Mouse (Mus musculus): ENCODE measurements around the gene Gm17428. TPM values are rescaled to one million over a fixed set of nuclear protein-coding genes. Genes with fewer than 3 reads are reported as not detected.

Gm17428 gene
- polyA plus RNA-seq, 1 experiment from 2014 or later: not detected

GRCm38 (mm10) chr14:54988882-54989281, 12.1 kb downstream of the Gm17428 start:
- DNase-seq: no peak
- ATAC-seq (ENCODE audit: insufficient read depth): no peak
- no peaks in the 10 kb centered on the region for H3K27me3 ChIP-seq (ENCODE audit: insufficient read depth, low read length)
- no peak overlapping the region for H3K4me3 ChIP-seq (ENCODE audit: low read depth, low read length)
- TF ChIP-seq CTCF (IDR thresholded peaks at IDR 0.05; ENCODE audit: low read depth): no peak
- H3K27ac ChIP-seq (ENCODE audit: low read depth): no peak overlapping the region
- no peak overlapping the region for H3K4me2 ChIP-seq
- H3K36me3 ChIP-seq (ENCODE audit: insufficient read depth): no peaks in the 10 kb centered on the region
- 83% methylated on average over 13 of the region's 13 CpGs for WGBS
- H3K4me1 ChIP-seq (ENCODE audit: insufficient read depth): no peaks in the 10 kb centered on the region; the same call in 1 of the 2 replicates
- H3K9ac ChIP-seq: no peak overlapping the region
- H3K9me3 ChIP-seq (ENCODE audit: low read depth, low read length): no peaks in the 10 kb centered on the region

GRCm38 (mm10) chr14:54989886-54990441, 13.2 kb downstream of the Gm17428 start:
- DNase-seq: no peak
- H3K9ac ChIP-seq: no peak overlapping the region
- H3K36me3 ChIP-seq (ENCODE audit: insufficient read depth): no peaks in the 10 kb centered on the region

DNA sequence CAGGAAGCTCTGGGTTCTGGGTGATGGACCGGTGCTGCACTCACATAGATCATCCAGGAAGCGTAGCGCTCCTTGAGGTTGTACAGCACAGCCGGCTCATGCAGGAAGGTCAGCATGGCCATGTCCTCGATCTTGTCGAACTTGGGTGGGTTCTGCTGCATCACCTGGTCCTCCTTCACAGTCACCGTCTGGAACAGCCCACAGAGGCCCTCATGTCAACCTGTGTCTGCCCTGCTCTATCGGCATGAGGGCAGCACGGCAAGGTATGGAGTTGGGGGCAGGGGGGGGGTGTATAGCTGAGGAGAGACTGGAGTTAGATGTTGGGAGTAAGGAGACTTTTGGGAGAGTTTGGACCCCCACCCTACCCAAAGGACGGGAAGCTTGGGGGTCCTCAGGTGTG, 15.5 kb downstream of the Gm17428 start:
- Histone ChIP-seq H3K9me3 (ENCODE audit: low read depth, low read length) (no peaks in the 10 kb centered on the region), H3K4me2 (no peak overlapping the region), H3K9ac (no peak overlapping the region), H3K4me3 (ENCODE audit: low read depth, low read length) (no peak overlapping the region), H3K4me1 (ENCODE audit: insufficient read depth) (peaks cover 10% of the 10 kb centered on the region; the same call in 1 of the 2 replicates), H3K27ac (ENCODE audit: low read depth) (no peak overlapping the region), H3K36me3 (ENCODE audit: insufficient read depth) (no peaks in the 10 kb centered on the region), H3K27me3 (ENCODE audit: insufficient read depth, low read length) (no peaks in the 10 kb centered on the region)
- no peak for DNase-seq
- 83% methylated on average over 10 of the region's 10 CpGs for WGBS
- ATAC-seq (ENCODE audit: insufficient read depth): no peak
- TF ChIP-seq CTCF (IDR thresholded peaks at IDR 0.05; ENCODE audit: low read depth): no peak

More at GRCm38 (mm10) chr14:54989886-54990441, 13.2 kb downstream of the Gm17428 start:
- H3K27me3 ChIP-seq (ENCODE audit: insufficient read depth, low read length): no peaks in the 10 kb centered on the region
- H3K4me2 ChIP-seq: no peak overlapping the region
- no peak for TF ChIP-seq CTCF (IDR thresholded peaks at IDR 0.05; ENCODE audit: low read depth)
- no peaks in the 10 kb centered on the region for H3K9me3 ChIP-seq (ENCODE audit: low read depth, low read length)
- H3K27ac ChIP-seq (ENCODE audit: low read depth): no peak overlapping the region
- no peak for ATAC-seq (ENCODE audit: insufficient read depth)
- no peak overlapping the region for H3K4me3 ChIP-seq (ENCODE audit: low read depth, low read length)
- peaks cover 10% of the 10 kb centered on the region; the same call in 1 of the 2 replicates for H3K4me1 ChIP-seq (ENCODE audit: insufficient read depth)
- WGBS: 86% methylated on average over 8 of the region's 8 CpGs

GRCm38 (mm10) chr14:54993636-54994035, 16.9 kb downstream of the Gm17428 start:
- TF ChIP-seq CTCF (IDR thresholded peaks at IDR 0.05; ENCODE audit: low read depth): no peak
- peak; percentile 26 for DNase-seq
- peaks cover 10% of the 10 kb centered on the region; the same call in 1 of the 2 replicates for H3K4me1 ChIP-seq (ENCODE audit: insufficient read depth)
- no peak overlapping the region for H3K4me3 ChIP-seq (ENCODE audit: low read depth, low read length)
- H3K4me2 ChIP-seq: peak overlapping the region; percentile 18; the same call in 1 of the 2 replicates
- WGBS: 36% methylated on average over 10 of the region's 10 CpGs
- no peak overlapping the region for H3K9ac ChIP-seq
- no peaks in the 10 kb centered on the region for H3K36me3 ChIP-seq (ENCODE audit: insufficient read depth)
- peak; percentile 64 for ATAC-seq (ENCODE audit: insufficient read depth)
- no peaks in the 10 kb centered on the region for H3K9me3 ChIP-seq (ENCODE audit: low read depth, low read length)
- peak overlapping the region; percentile 52; the same call in 1 of the 2 replicates for H3K27ac ChIP-seq (ENCODE audit: low read depth)
- no peaks in the 10 kb centered on the region for H3K27me3 ChIP-seq (ENCODE audit: insufficient read depth, low read length)

DNA sequence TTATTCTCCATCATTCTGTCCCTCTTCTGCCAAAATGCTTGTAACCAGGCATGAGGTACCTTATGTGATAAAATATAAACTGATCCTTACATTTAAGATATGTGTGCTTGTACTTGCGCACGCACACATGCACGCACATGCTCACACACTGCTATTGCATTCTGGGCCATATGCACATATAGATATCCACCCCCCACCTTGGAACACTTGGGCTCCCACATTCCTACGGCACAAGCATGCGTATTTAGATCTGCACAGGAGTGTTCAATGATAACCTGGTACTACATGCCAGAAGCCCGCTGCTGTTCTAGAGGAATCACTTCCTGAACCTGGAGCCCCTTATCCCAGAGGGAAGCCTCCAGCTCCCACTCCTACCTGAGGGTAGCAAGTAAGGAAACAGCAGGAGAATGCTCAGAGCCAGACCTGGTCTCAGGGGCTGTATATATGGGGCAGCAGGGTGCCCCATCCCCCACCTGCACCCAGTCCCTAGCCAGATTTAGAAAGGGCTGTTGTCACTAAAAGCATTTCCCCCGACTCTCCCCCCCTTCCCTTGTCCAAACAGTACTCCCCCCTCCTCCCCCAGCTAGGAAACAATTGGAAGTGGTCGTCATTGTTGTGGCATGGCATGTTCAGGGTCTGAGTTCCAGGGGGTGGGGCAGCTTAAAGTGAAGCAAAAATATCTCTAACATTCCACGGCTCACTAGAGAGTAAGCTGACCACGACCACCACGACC, 17.6 kb downstream of the Gm17428 start, which contains the start of gene Myh7:
Myh7 (minus strand) TSS at position 491 of the 733 bp plus-strand sequence.
- 39% methylated on average over 11 of the region's 11 CpGs for WGBS
- DNase-seq (no peak), ATAC-seq (ENCODE audit: insufficient read depth) (peak; percentile 35; the same call in 1 of the 2 replicates)
- peaks cover 10% of the 10 kb centered on the region; the same call in 1 of the 2 replicates for H3K4me1 ChIP-seq (ENCODE audit: insufficient read depth)
- H3K36me3 ChIP-seq (ENCODE audit: insufficient read depth): no peaks in the 10 kb centered on the region
- no peaks in the 10 kb centered on the region for H3K27me3 ChIP-seq (ENCODE audit: insufficient read depth, low read length)
- TF ChIP-seq CTCF (IDR thresholded peaks at IDR 0.05; ENCODE audit: low read depth): no peak
- peak within 1 kb of the TSS; percentile 18; the same call in 1 of the 2 replicates for H3K4me2 ChIP-seq
- H3K9ac ChIP-seq: peak within 1 kb of the TSS; percentile 9; the same call in 1 of the 2 replicates
- H3K4me3 ChIP-seq (ENCODE audit: low read depth, low read length): no peak within 1 kb of the TSS
- no peaks in the 10 kb centered on the region for H3K9me3 ChIP-seq (ENCODE audit: low read depth, low read length)
- peak within 1 kb of the TSS; percentile 52; the same call in 1 of the 2 replicates for H3K27ac ChIP-seq (ENCODE audit: low read depth)

DNA sequence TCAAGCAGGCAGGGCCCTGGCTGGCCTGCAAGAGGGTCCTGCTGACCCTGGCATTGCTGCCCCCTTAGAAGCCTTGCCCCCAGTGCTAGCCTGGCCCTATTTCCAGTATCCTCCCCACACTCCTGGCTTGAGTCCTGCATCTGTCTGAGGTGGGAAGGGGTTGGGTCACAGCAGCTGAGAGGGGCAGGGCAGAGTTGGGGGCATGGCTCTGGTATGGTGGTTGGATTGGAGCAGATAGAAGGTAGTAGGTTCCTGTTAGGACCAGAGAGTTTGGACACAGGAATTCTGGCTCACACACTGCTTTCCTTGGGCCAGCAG, 18.1 kb downstream of the Gm17428 start:
- Histone ChIP-seq H3K4me2 (no peak overlapping the region), H3K27me3 (ENCODE audit: insufficient read depth, low read length) (no peaks in the 10 kb centered on the region), H3K9me3 (ENCODE audit: low read depth, low read length) (no peaks in the 10 kb centered on the region), H3K4me1 (ENCODE audit: insufficient read depth) (peaks cover 10% of the 10 kb centered on the region; the same call in 1 of the 2 replicates), H3K27ac (ENCODE audit: low read depth) (peak overlapping the region; percentile 20; the same call in 1 of the 2 replicates), H3K36me3 (ENCODE audit: insufficient read depth) (no peaks in the 10 kb centered on the region), H3K9ac (peak overlapping the region; percentile 9; the same call in 1 of the 2 replicates), H3K4me3 (ENCODE audit: low read depth, low read length) (no peak overlapping the region)
- ATAC-seq (ENCODE audit: insufficient read depth): no peak
- TF ChIP-seq CTCF (IDR thresholded peaks at IDR 0.05; ENCODE audit: low read depth): no peak
- no peak for DNase-seq

Data from lung, embryonic 14.5 days (tissue).